Mouse (Mus musculus): ENCODE data around the gene Vav3. TPM values are rescaled to one million over a fixed set of nuclear protein-coding genes. Genes with fewer than 3 reads are reported as not detected.

Gene Vav3
- polyA plus RNA-seq, 1 experiment from 2014 or later, result 19.9 TPM

DNA sequence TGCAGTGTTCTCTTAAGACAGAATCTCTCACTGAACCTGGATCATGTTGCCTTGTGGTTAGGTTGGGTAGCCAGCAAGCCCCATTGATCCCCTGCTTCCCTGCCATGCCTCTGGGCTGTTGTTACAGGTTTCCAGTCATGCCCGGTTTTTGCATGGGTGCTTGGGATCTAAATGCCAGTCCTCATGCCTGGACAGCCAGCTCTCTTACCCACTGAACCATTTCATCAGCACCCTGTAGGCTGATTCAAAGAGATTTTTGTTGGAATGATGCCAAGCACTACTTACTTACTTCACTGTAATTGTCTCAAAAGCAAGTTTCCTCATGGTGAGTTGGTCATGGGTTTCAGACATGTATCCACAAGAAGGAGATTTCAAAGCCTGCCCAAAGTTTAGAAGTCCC, 281.9 kb downstream of the Vav3 start:
- Histone ChIP-seq H3K4me2 (no peak overlapping the region), H3K27me3 (no peaks in the 10 kb centered on the region), H3K36me3 (no peaks in the 10 kb centered on the region), H3K9ac (no peak overlapping the region), H3K4me3 (no peak overlapping the region), H3K27ac (replicated peaks) (no peak overlapping the region), H3K4me1 (replicated peaks) (no peaks in the 10 kb centered on the region; the same call in 1 of the 2 replicates), H3K9me3 (no peaks in the 10 kb centered on the region)
- 65% methylated on average over 1 of the region's 1 CpGs for WGBS
- no peak for ATAC-seq (ENCODE audit: low read depth)

DNA sequence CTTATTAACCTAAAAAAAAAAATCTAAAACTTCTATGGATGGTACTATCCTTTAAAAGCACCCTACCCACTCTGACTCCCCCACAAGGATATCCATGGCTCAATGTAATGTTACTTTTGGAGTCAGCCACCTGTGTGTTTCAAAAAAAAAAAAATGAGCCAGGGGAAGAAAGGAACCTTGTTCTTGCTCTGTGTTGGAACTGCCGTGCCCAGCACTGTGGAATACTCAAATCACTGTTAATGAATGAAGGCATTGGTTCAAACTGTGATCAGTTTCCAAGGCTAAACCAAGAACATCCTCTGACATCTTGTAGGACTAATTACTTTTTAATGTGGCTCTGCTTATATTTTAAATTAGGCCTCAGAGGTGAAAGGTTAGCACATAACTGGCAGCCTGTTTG, 282.4 kb downstream of the Vav3 start:
- Histone ChIP-seq H3K27me3 (no peaks in the 10 kb centered on the region), H3K9me3 (no peaks in the 10 kb centered on the region), H3K4me2 (no peak overlapping the region), H3K4me1 (replicated peaks) (no peaks in the 10 kb centered on the region; the same call in 1 of the 2 replicates), H3K27ac (replicated peaks) (no peak overlapping the region), H3K9ac (no peak overlapping the region), H3K36me3 (no peaks in the 10 kb centered on the region), H3K4me3 (no peak overlapping the region)
- ATAC-seq (ENCODE audit: low read depth), result no peak
- 71% methylated on average over 1 of the region's 1 CpGs for WGBS

DNA sequence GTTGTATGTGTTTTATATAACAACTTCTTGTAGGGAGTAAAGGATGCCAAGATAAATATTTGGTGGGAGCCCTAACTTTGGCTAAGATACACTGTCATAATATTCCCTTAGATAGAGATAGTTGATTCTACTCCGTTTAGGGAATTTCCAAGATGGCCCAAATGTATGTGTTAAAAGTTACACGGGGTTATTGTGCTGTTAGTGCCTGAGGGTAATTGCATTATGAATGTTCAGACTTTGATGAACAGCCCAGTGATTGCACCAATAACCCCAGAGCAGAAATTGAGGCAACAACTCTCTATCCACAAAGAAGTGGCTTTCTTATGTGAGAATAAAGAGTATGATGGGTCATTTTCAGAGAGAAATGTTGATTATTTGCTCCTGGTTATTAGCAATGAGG, 283.3 kb downstream of the Vav3 start:
- no peak overlapping the region for H3K4me3 ChIP-seq
- H3K4me2 ChIP-seq, result no peak overlapping the region
- H3K27me3 ChIP-seq, result no peaks in the 10 kb centered on the region
- H3K4me1 ChIP-seq (replicated peaks), result no peaks in the 10 kb centered on the region; the same call in 1 of the 2 replicates
- H3K27ac ChIP-seq (replicated peaks), result no peak overlapping the region
- ATAC-seq (ENCODE audit: low read depth), result no peak
- H3K36me3 ChIP-seq, result no peaks in the 10 kb centered on the region
- H3K9me3 ChIP-seq, result no peaks in the 10 kb centered on the region
- H3K9ac ChIP-seq, result no peak overlapping the region
- 45% methylated on average over 2 of the region's 2 CpGs for WGBS

DNA sequence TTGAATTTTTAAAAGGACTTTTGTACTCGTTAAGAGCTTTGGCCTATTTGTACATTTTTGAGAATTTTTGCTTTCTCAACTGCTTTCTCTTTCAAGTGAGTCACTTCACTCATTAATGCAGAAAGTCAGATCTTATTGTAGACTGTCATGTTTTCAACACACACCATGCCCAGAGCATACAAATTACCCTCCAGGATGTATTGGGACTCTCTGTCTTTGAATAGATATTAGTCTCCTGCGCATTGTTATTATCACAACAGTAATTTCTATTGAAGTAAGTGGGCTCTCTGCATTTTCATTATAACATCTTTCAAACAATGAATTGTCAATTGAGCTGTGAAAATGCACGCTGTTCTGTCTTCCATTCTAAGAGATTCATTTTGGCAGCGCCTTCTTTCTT, 295.6 kb downstream of the Vav3 start:
- 74% methylated on average over 4 of the region's 4 CpGs for WGBS
- no peak overlapping the region for H3K4me3 ChIP-seq
- H3K9me3 ChIP-seq, result no peaks in the 10 kb centered on the region
- H3K27me3 ChIP-seq, result no peaks in the 10 kb centered on the region
- no peaks in the 10 kb centered on the region for H3K4me1 ChIP-seq (replicated peaks)
- no peak overlapping the region for H3K27ac ChIP-seq (replicated peaks)
- H3K36me3 ChIP-seq, result no peaks in the 10 kb centered on the region
- no peak overlapping the region for H3K9ac ChIP-seq
- H3K4me2 ChIP-seq, result no peak overlapping the region
- ATAC-seq (ENCODE audit: low read depth), result no peak

DNA sequence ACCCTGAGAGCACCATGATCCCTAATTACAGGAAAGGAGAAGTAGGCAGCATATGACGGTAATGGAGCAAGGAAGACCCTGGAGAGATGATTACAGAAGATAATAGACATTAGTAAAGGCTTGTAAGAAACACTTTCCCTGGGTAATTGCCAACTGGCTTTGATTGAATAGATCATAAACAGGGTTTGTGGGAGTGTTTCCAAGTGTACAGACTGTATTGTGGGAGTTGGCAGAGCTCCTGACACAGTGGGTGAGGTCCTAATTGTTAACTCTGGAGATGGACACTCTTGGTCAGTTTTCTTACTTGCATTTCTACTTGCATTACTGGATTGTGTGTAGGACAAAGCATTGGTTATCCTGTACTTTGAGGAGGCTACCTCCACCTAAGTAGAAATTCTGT, 298.9 kb downstream of the Vav3 start:
- Histone ChIP-seq H3K4me1 (replicated peaks) (no peaks in the 10 kb centered on the region), H3K4me2 (no peak overlapping the region), H3K36me3 (no peaks in the 10 kb centered on the region), H3K9ac (no peak overlapping the region), H3K4me3 (no peak overlapping the region), H3K9me3 (no peaks in the 10 kb centered on the region), H3K27me3 (no peaks in the 10 kb centered on the region), H3K27ac (replicated peaks) (no peak overlapping the region)
- 35% methylated on average over 1 of the region's 1 CpGs for WGBS
- no peak for ATAC-seq (ENCODE audit: low read depth)

DNA sequence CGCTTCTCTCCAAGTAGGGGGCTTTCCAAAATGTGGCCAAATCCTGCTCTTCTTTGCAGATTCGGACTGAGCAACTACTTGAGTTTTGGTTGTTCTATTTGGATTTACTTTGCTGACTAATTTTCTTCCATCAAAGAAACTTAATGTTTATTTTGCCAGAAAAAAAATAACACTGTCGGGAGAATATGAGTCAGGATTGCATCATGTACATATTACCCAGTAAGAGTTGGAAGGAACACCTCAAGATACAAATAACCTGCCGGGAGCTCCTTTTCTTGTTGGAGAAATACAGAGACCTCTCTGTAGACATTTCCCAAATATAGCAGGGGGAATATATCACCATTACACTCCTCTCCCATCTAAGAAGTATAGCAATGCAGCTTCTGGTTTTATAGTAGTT, 300.3 kb downstream of the Vav3 start:
- no peaks in the 10 kb centered on the region for H3K27me3 ChIP-seq
- H3K4me2 ChIP-seq, result no peak overlapping the region
- H3K27ac ChIP-seq (replicated peaks), result no peak overlapping the region
- H3K36me3 ChIP-seq, result no peaks in the 10 kb centered on the region
- no peaks in the 10 kb centered on the region for H3K9me3 ChIP-seq
- no peak overlapping the region for H3K9ac ChIP-seq
- ATAC-seq (ENCODE audit: low read depth), result no peak
- H3K4me3 ChIP-seq, result no peak overlapping the region
- no peaks in the 10 kb centered on the region for H3K4me1 ChIP-seq (replicated peaks)
- WGBS, result 91% methylated on average over 4 of the region's 4 CpGs

DNA sequence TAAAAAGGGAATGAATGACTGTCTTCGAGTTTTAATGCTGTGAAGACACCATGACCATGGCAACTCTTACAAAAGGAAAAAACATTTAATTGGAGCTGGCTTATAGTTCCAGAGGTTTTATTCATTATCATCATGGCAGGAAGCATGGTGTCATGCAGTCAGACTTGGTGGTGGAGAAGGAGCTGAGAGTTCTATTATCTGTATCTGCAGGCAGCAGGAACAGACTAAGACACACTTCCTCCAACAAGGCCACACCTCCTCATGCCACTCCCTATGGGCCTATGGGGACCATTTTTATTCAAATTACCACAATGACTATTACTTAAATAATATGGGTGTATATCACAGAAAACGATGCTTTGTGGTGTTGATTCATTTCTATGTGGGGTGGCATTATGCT, 307.8 kb downstream of the Vav3 start:
- H3K4me2 ChIP-seq, result no peak overlapping the region
- no peak overlapping the region for H3K4me3 ChIP-seq
- H3K27me3 ChIP-seq, result no peaks in the 10 kb centered on the region
- WGBS, result 81% methylated on average over 2 of the region's 2 CpGs
- no peak overlapping the region for H3K9ac ChIP-seq
- no peaks in the 10 kb centered on the region for H3K9me3 ChIP-seq
- H3K36me3 ChIP-seq, result no peaks in the 10 kb centered on the region
- no peak overlapping the region for H3K27ac ChIP-seq (replicated peaks)
- no peaks in the 10 kb centered on the region for H3K4me1 ChIP-seq (replicated peaks)
- no peak for ATAC-seq (ENCODE audit: low read depth)

DNA sequence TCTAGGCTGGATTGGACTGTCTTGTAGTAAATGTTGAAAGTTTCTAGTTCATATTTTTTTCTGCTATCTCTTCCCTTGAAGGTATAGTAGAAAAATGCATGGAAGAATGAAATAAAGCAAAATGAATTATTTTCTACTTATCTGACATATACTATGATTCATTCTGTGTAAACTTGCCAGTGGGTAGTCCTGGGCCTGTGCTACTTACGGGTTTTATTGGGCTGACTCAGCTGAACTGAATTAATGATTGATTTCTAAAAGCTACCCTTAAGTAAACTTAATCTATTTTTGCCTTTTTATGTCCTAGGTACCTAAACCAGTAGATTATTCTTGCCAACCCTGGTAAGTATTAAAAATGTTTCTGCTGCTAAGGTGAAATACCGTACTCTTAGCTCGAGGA, 311.0 kb downstream of the Vav3 start:
- Histone ChIP-seq H3K27me3 (no peaks in the 10 kb centered on the region), H3K36me3 (no peaks in the 10 kb centered on the region), H3K27ac (replicated peaks) (no peak overlapping the region), H3K9ac (no peak overlapping the region), H3K4me2 (no peak overlapping the region), H3K9me3 (no peaks in the 10 kb centered on the region), H3K4me1 (replicated peaks) (no peaks in the 10 kb centered on the region), H3K4me3 (no peak overlapping the region)
- 83% methylated on average over 3 of the region's 3 CpGs for WGBS
- no peak for ATAC-seq (ENCODE audit: low read depth)

DNA sequence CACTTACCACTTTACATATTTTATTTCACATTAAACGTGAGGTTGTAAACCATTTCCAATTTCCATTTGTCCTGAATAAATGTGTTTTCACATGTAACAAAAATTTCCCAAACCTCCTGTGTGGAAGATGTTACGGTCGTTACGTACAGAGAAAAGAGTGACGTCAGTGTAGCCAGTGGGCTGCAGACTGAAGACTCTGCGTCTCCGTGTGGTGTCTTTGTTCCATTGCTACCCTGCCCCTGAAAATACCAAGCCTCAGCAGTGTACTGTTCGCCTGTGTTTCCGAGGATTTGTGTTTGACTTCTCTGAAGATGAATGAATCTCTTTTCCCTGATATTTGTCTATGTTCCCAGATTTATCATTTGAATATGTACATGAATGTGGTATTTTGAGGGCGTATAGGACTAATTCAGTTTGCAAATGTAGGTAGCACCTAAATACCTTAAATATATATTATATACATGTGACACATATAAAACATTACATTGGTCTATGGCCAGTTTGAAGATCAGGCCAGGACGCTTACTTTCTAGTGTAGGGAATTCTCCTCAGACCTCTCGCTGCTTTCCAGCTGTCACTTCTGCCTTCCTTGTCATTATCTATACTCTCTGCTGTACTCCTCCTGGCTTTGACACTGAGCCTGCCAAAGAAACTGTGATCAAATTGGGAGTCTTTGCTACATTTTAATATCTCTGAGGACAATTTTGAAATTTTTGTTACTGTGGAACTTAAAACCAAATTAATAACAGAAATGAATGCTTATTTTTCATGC, 312.6 kb downstream of the Vav3 start:
- Histone ChIP-seq H3K27me3 (no peaks in the 10 kb centered on the region), H3K4me3 (no peak overlapping the region), H3K4me1 (replicated peaks) (no peaks in the 10 kb centered on the region), H3K27ac (replicated peaks) (no peak overlapping the region), H3K9me3 (no peaks in the 10 kb centered on the region), H3K4me2 (no peak overlapping the region), H3K9ac (no peak overlapping the region), H3K36me3 (no peaks in the 10 kb centered on the region)
- ATAC-seq (ENCODE audit: low read depth), result no peak
- 43% methylated on average over 12 of the region's 12 CpGs for WGBS

DNA sequence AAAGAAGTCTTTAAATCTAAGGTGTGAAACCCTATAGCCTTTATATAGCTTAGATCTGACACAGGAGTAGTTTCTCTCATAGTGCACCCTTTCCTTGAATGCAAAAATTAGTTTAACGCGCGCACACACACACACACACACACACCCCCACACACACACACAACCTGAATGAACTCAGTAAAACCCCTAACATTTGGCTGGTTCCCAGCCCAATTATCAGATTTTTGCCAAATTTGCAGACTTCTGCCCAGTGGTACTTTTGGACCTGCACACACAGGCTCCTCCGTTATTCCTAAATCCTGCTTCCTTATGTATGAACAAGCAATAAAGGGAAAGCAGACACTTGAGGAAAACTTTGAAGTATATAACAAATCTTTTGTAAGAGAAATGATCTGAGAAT, 313.9 kb downstream of the Vav3 start:
- Histone ChIP-seq H3K9ac (no peak overlapping the region), H3K27ac (replicated peaks) (no peak overlapping the region), H3K4me3 (no peak overlapping the region), H3K4me1 (replicated peaks) (no peaks in the 10 kb centered on the region), H3K36me3 (peaks cover 1% of the 10 kb centered on the region; the same call in 1 of the 2 replicates), H3K9me3 (no peaks in the 10 kb centered on the region), H3K4me2 (no peak overlapping the region), H3K27me3 (no peaks in the 10 kb centered on the region)
- WGBS, result 95% methylated on average over 4 of the region's 4 CpGs
- ATAC-seq (ENCODE audit: low read depth), result no peak

DNA sequence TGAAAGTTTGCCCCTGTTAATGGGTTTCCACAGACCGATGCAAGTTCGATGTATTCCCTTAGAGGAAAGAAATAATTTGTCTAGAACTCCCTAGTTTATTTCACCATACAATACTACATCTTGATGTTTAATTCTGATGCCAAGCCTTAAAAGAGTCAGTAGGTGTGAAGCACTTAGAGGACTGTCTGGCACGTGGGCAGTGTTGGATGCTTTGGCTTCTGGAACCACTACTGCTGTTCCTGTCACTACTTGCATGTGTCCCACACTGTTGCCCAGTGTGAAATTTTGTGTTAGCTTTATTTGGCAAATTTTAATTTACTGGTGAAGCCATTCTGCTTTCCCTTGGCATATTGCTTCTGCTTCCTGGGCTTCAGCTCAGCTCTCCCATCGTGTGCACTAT, 331.3 kb downstream of the Vav3 start:
- Histone ChIP-seq H3K9me3 (no peaks in the 10 kb centered on the region), H3K27me3 (no peaks in the 10 kb centered on the region), H3K4me3 (no peak overlapping the region), H3K4me1 (replicated peaks) (no peaks in the 10 kb centered on the region), H3K27ac (replicated peaks) (no peak overlapping the region), H3K9ac (no peak overlapping the region), H3K4me2 (no peak overlapping the region), H3K36me3 (no peaks in the 10 kb centered on the region)
- 94% methylated on average over 4 of the region's 4 CpGs for WGBS
- ATAC-seq (ENCODE audit: low read depth), result no peak

DNA sequence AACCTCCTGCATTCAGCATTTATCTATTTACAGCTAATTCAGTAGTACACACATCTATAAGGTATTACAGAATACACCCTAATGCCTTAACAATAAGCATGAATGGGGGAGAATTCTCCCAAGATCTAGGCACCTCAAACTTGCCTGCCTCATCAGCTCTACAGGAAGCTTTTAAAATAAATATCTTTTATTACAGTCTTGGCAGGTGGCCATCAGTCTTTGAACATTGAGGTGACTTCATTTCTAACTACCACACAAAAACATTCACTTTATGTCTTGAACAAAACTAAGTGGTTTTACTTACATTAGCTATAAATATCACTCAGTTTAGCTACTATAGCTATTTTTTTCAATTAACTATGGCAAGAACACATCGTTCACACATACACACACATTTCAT, 332.5 kb downstream of the Vav3 start:
- H3K4me1 ChIP-seq (replicated peaks), result no peaks in the 10 kb centered on the region
- H3K4me3 ChIP-seq, result no peak overlapping the region
- no peak for ATAC-seq (ENCODE audit: low read depth)
- 88% methylated on average over 1 of the region's 1 CpGs for WGBS
- no peak overlapping the region for H3K27ac ChIP-seq (replicated peaks)
- H3K36me3 ChIP-seq, result no peaks in the 10 kb centered on the region
- H3K9ac ChIP-seq, result no peak overlapping the region
- H3K9me3 ChIP-seq, result no peaks in the 10 kb centered on the region
- no peak overlapping the region for H3K4me2 ChIP-seq
- H3K27me3 ChIP-seq, result no peaks in the 10 kb centered on the region

DNA sequence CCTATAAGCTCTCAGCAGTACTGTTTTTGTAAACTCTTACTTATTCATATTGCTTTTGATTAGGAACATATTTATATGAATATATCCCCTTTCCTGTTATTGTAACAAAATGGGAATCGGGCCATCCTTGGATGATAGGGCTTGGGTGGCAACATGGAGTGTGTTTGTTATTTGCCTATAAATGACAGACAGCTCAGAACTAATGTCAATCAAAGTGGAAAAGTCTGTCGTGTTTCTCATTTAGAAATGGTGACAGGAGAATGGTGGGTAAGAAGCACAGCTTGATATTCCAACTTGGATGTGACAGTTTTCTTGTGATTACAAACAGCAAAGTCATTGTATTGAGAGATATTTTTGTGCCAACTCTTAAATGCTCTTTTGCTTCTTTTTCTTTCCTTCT, 339.8 kb downstream of the Vav3 start:
- no peaks in the 10 kb centered on the region for H3K27me3 ChIP-seq
- no peaks in the 10 kb centered on the region for H3K4me1 ChIP-seq (replicated peaks)
- H3K27ac ChIP-seq (replicated peaks), result no peak overlapping the region
- 84% methylated on average over 2 of the region's 2 CpGs for WGBS
- H3K36me3 ChIP-seq, result no peaks in the 10 kb centered on the region
- no peak overlapping the region for H3K4me2 ChIP-seq
- ATAC-seq (ENCODE audit: low read depth), result no peak
- no peak overlapping the region for H3K9ac ChIP-seq
- H3K4me3 ChIP-seq, result no peak overlapping the region
- no peaks in the 10 kb centered on the region for H3K9me3 ChIP-seq
